Mouse (Mus musculus) lung, adult 18-20 months (tissue): ENCODE data around the gene Ptrh2.

Experiments
- DNase-seq, 2 experiments: peaks; one replicate each; pipeline ENCODE4 v3.0.0; 2022; ENCODE audit warnings: mixed read lengths in 2 of 2

The Ptrh2 gene

GRCm38 (mm10) chr11:86671041-86671675, 12.6 kb upstream of the Ptrh2 start:
- DNase-seq = no peak

- no peak for DNase-seq
Measured at GRCm38 (mm10) chr11:86672772-86673171, 11.0 kb upstream of the Ptrh2 start.

- no peak for DNase-seq
Measured at GRCm38 (mm10) chr11:86675520-86675919, 8.3 kb upstream of the Ptrh2 start.

- peak; percentile 26 to 52 for DNase-seq
Measured at GRCm38 (mm10) chr11:86678957-86679356, 4.8 kb upstream of the Ptrh2 start.

GRCm38 (mm10) chr11:86680729-86681128, 3.1 kb upstream of the Ptrh2 start:
- DNase-seq = peak in 1 of 2 experiments; percentile 24

- DNase-seq = no peak
Measured at GRCm38 (mm10) chr11:86681423-86681822, 2.4 kb upstream of the Ptrh2 start.

- no peak for DNase-seq
Measured at GRCm38 (mm10) chr11:86682861-86683260, 924 bp upstream of the Ptrh2 start.

- no peak for DNase-seq
Measured at GRCm38 (mm10) chr11:86684126-86685012, 584 bp downstream of the Ptrh2 start.

GRCm38 (mm10) chr11:86685366-86685765, 1.6 kb downstream of the Ptrh2 start:
- no peak for DNase-seq

GRCm38 (mm10) chr11:86690383-86690782, 6.6 kb downstream of the Ptrh2 start:
- DNase-seq = no peak

- no peak for DNase-seq
Measured at GRCm38 (mm10) chr11:86691482-86691881, 7.7 kb downstream of the Ptrh2 start.

- no peak for DNase-seq
Measured at GRCm38 (mm10) chr11:86691956-86692355, 8.2 kb downstream of the Ptrh2 start.

- no peak for DNase-seq
Measured at GRCm38 (mm10) chr11:86692546-86692945, 8.8 kb downstream of the Ptrh2 start.

- no peak for DNase-seq
Measured at GRCm38 (mm10) chr11:86695461-86695860, 11.7 kb downstream of the Ptrh2 start.

- no peak for DNase-seq
Measured at GRCm38 (mm10) chr11:86701151-86701550, 17.4 kb downstream of the Ptrh2 start.

- DNase-seq = peak in 1 of 2 experiments; percentile 7
Measured at GRCm38 (mm10) chr11:86714606-86715005, 30.8 kb downstream of the Ptrh2 start.

GRCm38 (mm10) chr11:86717306-86718065, 33.7 kb downstream of the Ptrh2 start:
- DNase-seq = no peak

- no peak for DNase-seq
Measured at GRCm38 (mm10) chr11:86718369-86718768, 34.6 kb downstream of the Ptrh2 start.

- no peak for DNase-seq
Measured at GRCm38 (mm10) chr11:86719390-86719789, 35.6 kb downstream of the Ptrh2 start.

- no peak for DNase-seq
Measured at GRCm38 (mm10) chr11:86724004-86724403, 40.2 kb downstream of the Ptrh2 start.

GRCm38 (mm10) chr11:86724982-86725381, 41.2 kb downstream of the Ptrh2 start:
- DNase-seq = peak; percentile 55 to 78

GRCm38 (mm10) chr11:86725607-86726006, 41.8 kb downstream of the Ptrh2 start:
- DNase-seq = no peak

- no peak for DNase-seq
Measured at GRCm38 (mm10) chr11:86731443-86731842, 47.7 kb downstream of the Ptrh2 start.
